Mouse (Mus musculus) brain, embryonic 14.5 days (tissue): ENCODE data around the gene Gm5737.

Source experiments
- CTCF ChIP-seq: fragments of 200-500 bp; IDR thresholded peaks from 2 replicates; pipeline ENCODE4 v1.5.1; 2012; ENCODE audit warnings: inconsistent platforms, mild to moderate bottlenecking, moderate library complexity, borderline replicate concordance; ENCODE audit not compliant: insufficient read depth, insufficient read length; ENCODE audit errors: extremely low read depth
- POLR2A ChIP-seq: fragments of 200-500 bp; IDR thresholded peaks from 2 replicates; pipeline ENCODE4 v1.6.1; 2012; ENCODE audit warnings: mild to moderate bottlenecking, inconsistent platforms, borderline replicate concordance; ENCODE audit not compliant: poor library complexity, insufficient read depth, insufficient read length, severe bottlenecking; ENCODE audit errors: extremely low read depth

DNA sequence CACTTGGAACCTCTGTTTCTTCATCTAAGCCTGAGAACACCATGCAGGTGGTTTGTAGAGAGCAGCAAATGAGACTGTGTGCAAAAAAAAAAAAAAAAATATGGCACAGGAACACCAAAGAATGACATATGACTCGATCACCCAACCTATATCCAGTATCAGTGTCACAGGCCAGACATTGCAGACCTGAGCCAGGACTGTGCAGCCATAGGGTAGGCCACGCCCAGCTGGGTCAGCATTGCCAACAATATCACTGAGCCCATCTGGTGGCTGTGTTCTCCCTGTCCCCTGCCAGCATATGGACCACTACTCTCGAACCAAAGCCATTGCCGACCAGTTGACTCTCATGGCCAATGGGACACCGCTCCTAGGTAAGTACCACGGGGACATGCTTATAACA, 5.4 kb downstream of the Gm5737 start:
- no peak for TF ChIP-seq CTCF
- no peak for TF ChIP-seq POLR2A
